Mouse (Mus musculus) embryonic fibroblast, embryonic 13.5 days (primary cell): ENCODE measurements at regions not wholly inside any gene's neighbourhood (a gene's known extent, or its start where the extent isn't known, plus 50 kb on each side); places are given as distances from the start of the nearest gene placed in this dataset.

Source experiments
- CTCF ChIP-seq: IDR thresholded peaks from 2 replicates; pipeline ENCODE4 v1.5.1; 2011; ENCODE audit warnings: mild to moderate bottlenecking, control low read depth, low read length, moderate library complexity, borderline replicate concordance; ENCODE audit not compliant: insufficient read depth
- POLR2A ChIP-seq: IDR thresholded peaks from 2 replicates; pipeline ENCODE4 v1.6.1; 2011; ENCODE audit warnings: low read depth, mild to moderate bottlenecking, control low read depth, low read length, moderate library complexity

DNA sequence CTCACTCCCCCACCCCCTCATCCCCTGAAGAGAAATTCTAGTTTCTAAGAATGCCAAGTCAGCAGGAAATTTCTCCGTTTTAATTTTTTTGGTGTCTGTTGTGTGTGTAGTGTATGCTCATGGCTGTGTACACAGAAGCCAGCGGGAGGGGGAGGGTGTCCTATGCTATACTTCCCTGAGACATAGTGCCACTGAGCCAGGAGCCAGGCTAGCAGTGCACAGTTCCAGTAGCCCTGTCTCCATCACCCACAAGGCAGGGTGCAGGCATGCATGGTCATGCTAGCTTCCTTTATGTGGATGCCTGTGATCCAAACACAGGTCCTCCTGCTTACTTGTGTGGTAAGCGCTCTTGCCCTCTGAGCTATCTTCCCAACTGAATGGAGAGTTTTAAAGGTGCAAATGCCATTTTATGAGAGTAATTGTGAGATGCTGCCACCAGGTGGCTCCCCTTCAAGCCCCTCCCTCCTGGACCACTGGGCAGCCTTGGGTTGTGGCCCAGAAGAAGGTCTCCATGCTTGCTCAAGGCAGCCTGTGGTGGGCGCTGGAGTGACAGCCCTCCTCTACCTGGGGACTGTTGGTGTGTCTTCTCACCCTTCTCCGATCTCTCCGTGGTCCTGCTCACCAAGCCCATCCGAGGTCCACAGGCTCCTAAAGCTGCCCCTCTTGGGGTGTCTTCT lies 76.8 kb downstream of the Inhbb start:
- TF ChIP-seq CTCF = no peak
- TF ChIP-seq POLR2A = no peak
